Mouse (Mus musculus): ENCODE measurements around the gene Cab39l.

Gene Cab39l

DNA sequence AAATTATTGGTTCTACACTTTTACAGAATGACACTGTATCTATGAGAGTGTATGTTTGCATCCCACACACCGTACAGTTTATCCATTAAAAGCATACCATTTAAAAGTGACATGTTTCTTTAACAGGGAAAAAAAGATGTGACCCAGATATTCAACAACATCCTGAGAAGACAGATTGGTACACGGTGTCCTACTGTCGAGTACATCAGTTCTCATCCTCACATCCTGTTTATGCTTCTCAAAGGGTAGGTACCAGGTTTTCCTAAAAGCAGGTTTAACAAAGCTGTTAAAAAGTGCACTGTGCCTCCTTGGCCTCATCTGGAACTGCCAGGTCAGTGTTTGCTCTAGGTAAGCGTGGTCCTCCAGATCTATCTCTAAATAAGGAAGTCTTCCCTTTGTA lies 65.4 kb downstream of the Cab39l start:
- no peak for DNase-seq

GRCm38 (mm10) chr14:59513922-59514444 lies 73.2 kb downstream of the Cab39l start:
- no peak for DNase-seq

DNA sequence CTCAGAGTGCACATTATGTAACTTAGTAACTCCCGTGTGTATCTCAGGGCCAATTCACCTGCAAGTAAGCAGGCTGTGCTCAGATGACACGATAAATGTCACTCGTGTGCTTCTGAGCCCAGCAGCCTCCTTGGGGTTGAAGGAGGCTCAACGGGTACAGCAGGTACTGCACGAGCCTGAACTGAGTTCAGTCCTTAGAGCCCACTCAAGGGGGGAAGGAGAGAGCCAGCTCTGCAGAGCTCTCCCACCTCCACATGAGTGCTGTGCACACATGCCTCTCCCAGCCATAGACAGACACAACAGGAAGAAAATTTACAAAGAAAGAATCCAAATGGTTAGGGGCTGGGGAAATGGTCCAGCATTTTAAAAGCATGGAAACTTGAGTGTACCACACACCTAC lies 85.1 kb downstream of the Cab39l start:
- DNase-seq: no peak

- no peak for DNase-seq
These were observed 90.0 kb downstream of the Cab39l start for GRCm38 (mm10) chr14:59530801-59531200.

DNA sequence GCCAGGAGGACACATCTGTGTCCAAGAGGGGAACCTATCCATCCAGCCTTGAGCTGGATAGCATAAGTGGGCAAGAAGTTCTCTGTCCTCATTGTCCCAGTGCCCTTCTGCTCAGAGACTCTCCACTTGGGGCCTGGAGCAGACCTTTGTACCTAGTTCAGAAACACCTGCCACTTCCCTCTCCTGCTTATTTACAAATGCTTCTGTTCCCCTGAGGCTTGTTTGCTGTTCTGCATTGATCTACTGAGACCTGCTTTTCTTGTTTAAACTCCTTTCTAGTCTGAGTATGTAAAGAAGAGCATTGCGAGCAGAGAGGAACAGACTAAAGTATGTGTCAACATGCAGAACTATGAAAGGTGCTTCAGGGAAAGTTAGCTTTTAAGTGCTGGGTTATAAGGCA lies 92.2 kb downstream of the Cab39l start:
- DNase-seq: no peak

DNA sequence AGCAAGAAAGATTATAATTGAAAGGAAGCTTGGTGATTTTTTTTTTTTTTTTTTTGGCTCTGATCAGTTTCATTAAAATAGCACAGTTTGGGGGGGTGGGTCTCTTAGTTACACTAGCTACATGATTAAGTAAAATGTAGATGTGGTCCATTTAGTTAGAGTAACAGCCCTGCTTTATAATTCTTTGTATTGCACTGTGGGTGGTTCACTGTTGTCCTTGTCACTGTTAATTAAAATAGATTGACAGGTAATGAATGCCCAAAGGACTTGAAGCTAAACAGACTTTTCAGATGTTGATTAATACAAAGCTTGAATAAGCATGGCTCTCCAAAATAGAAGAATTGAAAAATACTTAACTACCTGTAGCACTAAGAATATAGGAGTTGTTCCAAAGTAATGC lies 93.1 kb downstream of the Cab39l start:
- DNase-seq: no peak

DNA sequence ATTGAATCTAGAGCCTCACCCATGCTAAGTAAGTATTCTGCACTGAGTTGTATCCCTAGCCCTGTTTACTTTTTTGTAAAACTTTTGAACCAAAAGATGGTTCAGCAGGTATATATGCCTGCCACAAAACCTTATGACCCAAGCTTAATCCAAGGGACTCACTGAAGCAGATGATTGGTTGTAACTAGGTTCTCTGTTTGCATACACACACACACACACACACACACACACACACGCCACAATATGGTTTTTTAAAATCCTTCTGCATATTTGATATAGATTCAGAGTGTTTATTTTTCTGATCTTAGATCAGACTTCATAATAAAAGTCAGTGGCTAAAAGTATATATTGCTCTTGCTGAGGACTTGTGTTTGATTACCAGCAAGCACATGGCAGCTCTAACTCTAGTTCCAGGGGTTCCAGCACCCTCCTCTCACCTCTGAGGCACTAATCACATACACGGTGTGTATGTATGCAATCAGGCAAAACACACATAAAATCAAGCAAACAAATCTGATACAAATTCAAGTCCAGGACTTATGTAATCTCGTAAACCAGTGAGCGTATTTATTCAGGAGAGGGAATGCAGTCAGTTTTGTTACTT lies 97.2 kb downstream of the Cab39l start:
- no peak for DNase-seq

- no peak for DNase-seq
These were observed 99.5 kb downstream of the Cab39l start for GRCm38 (mm10) chr14:59540230-59540629.

DNA sequence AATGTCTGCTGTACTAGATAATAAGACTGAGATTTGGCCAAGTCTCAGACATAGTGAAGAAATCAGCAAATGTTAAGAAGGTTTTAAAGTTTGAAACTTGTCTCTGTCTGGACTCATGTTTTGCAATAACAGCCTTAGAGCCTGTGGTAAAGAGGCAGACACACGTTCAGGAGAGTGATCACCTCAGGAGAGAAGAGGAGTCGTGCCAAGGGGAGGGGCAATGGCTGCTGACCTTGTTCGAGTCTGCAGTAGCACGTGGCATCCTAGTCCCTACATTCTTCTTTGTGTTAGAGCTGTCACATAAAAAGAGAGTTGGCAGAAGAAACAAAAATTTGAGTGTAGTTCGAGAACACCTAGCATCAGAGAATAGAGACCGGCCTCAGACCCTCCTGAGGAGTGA lies 100.0 kb downstream of the Cab39l start:
- DNase-seq: no peak

GRCm38 (mm10) chr14:59543158-59543826 lies 102.5 kb downstream of the Cab39l start:
- no peak for DNase-seq

- no peak for DNase-seq
These were observed 103.2 kb downstream of the Cab39l start for GRCm38 (mm10) chr14:59543956-59544355.

DNA sequence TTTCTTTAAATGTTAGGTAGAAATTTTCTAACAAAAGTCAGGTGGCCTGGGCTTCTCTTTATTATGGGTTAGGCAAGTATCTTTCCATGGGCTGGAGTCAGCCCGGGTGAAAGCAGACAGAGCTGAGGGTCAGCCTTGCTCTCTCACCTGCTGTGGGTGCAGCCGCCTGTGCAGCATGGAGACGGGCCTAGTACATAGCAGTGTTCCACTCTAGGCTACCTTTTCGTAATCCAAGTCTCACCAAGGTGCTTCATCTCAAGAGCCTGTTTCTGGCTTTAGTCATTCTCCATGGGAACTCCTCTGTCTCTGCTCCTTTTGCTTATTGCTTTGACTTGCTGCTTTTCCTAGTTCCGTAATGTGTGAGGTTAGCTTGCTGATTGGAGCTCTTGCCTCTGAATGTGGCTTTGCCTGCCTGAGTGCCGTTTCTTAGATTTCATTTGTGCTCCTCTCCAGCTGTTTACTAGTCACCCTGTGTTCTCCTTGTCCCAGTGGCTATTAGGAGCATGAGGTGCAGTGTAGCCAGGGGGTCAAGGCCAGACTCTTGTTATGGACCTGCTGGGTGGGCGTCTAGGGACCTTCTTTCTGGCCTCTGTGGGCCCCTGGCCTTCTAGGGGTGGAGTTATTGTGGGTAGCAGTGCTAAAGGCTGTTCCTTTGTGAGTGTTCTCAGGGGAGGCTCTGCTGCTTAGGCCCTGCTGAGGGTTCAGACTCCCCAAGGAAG lies 105.5 kb downstream of the Cab39l start:
- DNase-seq: no peak

DNA sequence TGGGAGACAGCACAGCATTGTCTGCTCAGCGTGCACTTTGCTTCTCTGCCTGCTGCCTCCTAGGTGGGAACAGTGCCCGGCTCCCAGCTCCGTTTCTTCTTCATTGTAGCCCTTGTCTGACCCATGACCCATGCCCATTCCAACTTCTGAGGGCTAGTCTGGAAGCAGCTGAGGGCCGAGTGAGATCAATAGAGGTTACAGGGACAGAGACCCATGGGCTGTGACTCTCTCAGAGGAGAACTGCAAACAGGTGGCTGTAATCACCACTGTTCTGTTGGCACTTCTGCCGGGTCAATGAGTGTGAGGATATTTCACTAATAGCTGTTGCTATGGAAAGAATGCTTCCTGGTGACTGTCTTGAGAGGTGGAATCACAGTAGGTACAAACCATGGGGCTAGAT lies 106.8 kb downstream of the Cab39l start:
- no peak for DNase-seq

DNA sequence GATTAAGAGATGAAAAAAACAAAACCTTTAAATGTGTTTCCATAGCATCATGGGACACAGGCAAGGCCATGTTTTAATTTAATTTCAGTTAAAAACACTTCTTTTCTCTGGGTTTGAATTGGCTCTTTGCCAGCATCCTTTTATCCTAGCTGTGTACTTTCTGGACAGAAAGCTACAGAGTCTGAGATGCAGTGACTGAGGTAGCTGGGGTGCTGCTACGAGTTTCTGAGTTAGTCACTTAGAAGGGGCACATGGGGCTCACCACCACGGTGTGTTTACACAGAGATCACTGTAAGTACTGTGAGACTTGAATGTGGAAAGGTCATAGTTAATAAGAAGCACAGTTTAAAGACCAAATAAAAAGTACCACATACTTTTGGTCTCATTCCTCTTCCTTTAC lies 107.8 kb downstream of the Cab39l start:
- no peak for DNase-seq

- peak; percentile 32 for DNase-seq
These were observed 108.3 kb downstream of the Cab39l start for GRCm38 (mm10) chr14:59549106-59549505.

DNA sequence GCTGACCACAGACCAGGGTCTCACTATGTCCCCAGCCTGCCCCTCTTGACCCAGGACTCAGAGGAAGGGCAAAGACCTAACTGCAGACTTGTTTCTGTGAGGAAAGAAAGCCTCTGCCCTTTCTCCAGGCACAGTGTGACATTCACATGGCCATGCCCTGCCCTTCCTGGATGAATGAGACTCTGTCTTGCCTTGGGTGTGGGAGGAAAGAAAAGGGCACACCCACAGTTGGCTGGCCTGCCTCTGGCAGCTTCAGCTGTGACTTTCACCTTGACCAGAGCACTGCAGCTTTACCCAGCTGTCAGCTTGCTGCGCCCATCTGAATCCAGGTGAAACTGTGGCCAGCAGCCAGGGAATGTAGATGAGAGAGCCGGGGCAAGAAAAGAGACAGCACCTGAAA lies 110.1 kb downstream of the Cab39l start:
- no peak for DNase-seq

DNA sequence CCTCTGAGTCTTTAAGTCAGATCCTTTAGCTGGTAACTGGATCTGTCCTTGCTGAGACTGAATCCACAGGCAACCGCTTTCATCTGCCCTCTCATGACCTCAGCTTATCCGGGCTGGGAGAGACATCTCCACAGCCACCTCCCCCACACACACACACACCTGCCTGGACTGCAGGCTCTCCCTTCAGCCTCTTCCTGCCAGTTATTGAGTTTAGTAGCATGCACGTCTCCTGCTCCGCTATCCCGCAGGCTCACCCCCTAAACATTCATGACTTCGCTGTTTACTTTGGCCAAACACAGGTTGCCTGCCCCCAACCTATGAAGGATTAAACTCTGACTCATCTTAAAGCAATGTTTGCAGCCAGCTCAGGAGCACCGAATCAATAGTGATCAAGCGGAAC lies 111.2 kb downstream of the Cab39l start:
- no peak for DNase-seq

- no peak for DNase-seq
These were observed 113.3 kb downstream of the Cab39l start for GRCm38 (mm10) chr14:59554025-59554424.

DNA sequence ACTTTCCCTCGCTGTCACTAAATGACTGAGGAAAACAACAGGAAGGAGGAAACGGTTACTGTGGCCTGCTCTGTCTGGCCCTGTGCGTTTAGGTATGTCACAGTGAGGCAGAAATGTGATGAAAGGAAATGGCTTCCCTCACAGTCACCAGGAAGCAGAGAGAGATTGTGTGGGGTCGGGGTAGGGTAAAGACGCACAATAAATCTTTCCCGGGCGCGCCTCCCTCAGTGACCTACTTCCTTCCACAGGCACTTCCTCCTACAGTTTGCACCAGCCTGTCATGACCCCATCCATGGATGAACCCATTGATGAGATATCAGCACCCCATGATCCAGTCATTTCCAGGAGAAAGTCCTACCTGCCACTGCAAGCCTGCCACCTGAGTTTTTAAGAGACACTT lies 114.2 kb downstream of the Cab39l start:
- DNase-seq: no peak

GRCm38 (mm10) chr14:59555928-59556531 lies 115.3 kb downstream of the Cab39l start:
- peak; percentile 64 for DNase-seq

- no peak for DNase-seq
These were observed 116.3 kb downstream of the Cab39l start for GRCm38 (mm10) chr14:59557071-59557470.

DNA sequence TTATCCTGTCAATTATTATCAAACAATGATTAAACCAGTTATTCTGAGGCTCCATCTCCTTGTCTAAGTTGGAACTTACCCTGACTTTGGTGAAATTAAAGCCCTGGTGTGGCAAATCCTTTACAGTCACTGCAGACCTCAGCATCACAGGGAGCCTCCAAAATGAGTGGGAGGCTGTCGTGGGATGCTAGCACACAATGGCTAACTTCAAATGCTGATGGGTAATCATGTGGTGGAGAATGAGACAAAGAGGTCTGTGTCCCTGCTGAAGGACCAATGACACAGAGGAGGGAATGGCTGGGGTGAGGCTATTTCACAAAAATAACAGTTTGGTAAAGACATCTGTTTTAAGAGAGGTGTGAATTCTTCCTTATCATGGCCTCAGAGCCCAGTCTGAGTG lies 117.1 kb downstream of the Cab39l start:
- DNase-seq: no peak

- no peak for DNase-seq
These were observed 126.0 kb downstream of the Cab39l start for GRCm38 (mm10) chr14:59566756-59567155.

DNA sequence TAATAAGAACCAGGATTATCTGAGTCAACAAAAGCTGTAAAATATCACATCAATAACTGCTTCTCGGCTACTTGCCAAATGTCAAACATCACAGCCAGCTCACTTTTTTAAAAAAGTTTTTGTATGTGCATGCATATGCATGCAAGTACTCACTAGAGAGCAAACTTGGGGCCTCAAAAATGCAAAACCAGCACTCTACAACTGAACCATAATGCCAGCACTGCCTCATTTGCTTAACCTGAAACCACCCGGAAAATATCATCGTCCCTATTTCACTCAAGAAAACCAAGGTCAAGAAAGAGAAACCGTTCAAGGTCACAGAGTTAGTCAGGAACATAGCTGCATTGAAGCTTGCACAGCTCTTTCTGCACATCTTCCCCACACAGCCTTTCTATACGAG lies 135.6 kb downstream of the Cab39l start:
- DNase-seq: no peak

Data from layer of hippocampus, adult 9-11 months (tissue).